Mouse (Mus musculus) gastrocnemius, postnatal 14 days (tissue): ENCODE measurements around the gene Trim66. TPM values are rescaled to one million over a fixed set of nuclear protein-coding genes. Genes with fewer than 3 reads are reported as not detected.

Experiments used
- DNase-seq: peaks from one replicate; pipeline ENCODE4 v3.0.0; 2021; ENCODE audit warnings: mixed read lengths
- intact Hi-C: fragments of 180-260 bp; cut with DNase I; formaldehyde crosslinking; loops from one replicate; pipeline ENCODE4 v1.15.1; 2025; ENCODE audit warnings: low total_unique reads
- total RNA-seq, 2 experiments: library from RNA; stranded (reverse); gene quantifications; 2 replicates each; pipeline ENCODE4 v1.2.3; 2021

Trim66 gene
- total RNA-seq, 2 experiments from 2014 or later = 0.18 to 0.20 TPM

DNA sequence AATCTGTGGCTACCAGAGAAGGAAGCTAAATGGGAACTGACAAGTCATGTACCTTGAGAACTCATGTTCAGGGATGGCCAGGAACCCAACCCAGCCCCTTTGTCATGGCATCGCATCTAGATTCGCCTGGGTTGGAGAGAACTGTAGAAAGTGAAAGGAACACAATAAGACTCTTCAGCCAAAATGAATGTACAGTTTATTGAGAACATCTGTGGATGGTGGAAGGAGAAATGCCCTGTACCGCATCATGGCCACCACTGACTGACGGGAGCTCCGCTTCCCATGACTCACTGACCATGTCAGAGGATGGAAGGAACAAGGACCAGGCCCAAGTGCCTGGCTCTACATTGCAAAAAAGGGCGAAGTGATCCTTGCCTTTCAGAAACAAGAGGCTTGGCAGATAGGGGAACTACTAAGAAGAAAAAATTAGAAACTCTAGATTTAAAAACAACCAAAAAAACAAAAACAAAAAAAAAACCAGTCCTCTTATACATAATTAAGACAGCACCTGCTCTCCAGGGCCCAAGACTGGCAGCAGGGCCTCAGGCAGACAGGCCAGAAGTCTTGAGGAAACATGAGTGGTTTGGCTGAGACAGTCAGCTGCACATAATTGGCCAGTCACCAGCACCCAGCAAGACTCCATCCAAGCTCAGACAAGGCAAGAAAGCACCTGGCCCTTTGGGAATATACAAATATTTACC is 16.0 kb upstream of the Trim66 start:
- DNase-seq = no peak
- intact Hi-C loops = no loop called here

DNA sequence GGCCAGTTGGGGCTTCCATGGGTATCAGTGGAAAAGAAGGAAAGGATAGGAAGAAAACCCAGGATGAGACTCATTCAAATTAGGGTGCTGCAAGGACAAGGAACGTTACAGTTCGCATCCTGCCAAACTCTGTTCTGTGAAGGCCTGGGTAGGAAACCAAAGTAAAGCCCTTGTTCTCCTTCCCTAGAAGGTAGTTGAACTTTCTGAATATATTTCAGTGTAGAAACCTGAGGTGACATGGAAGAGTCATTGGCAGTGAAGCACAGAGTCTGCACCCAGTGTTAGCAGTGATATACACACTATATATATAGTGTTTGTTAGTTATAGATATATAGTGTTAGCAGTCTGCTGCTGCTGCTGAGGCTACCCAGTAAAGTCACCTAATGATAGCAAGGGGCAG is 15.4 kb upstream of the Trim66 start:
- intact Hi-C loops = no loop called here
- no peak for DNase-seq

DNA sequence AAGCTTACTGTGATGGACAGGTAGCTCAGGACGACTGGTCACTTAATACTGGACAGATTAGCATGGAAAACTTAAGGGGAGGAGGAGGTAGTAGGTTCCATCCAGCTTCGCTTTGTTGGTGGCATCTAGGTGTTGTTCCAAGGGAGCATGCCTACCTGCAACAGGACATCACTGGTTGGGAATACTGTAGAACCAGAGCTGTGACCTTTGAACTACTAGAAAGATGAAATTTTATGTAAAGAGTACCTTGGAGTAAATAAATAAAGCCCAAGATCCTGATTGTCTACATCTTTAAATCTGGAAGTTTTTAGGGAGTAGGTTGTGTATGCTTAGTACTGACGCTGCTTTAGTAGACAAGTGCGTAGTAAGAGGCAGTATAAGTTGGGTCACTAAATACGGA is 14.2 kb upstream of the Trim66 start:
- no peak for DNase-seq
- intact Hi-C loops = no loop called here

DNA sequence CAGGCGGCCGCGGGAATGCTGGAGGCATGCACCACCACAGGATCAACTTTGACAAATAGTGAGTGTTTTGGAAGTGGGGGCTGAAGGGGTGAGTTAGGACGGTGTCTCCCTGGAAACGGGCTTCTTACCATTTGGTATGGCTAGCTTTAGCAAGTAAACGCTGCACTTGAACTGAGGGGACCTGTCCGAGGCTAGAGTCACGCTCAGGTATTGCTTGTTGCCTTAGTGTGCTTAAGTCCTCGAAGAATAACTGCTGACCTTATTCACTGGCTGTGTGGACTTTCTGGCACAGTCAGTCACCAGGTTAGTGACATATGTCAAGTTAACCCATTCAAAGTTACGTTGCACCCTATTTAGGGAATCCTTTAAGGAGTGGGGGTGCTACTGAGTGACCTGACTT is 12.0 kb upstream of the Trim66 start:
- DNase-seq = no peak
- intact Hi-C loops = no loop called here

DNA sequence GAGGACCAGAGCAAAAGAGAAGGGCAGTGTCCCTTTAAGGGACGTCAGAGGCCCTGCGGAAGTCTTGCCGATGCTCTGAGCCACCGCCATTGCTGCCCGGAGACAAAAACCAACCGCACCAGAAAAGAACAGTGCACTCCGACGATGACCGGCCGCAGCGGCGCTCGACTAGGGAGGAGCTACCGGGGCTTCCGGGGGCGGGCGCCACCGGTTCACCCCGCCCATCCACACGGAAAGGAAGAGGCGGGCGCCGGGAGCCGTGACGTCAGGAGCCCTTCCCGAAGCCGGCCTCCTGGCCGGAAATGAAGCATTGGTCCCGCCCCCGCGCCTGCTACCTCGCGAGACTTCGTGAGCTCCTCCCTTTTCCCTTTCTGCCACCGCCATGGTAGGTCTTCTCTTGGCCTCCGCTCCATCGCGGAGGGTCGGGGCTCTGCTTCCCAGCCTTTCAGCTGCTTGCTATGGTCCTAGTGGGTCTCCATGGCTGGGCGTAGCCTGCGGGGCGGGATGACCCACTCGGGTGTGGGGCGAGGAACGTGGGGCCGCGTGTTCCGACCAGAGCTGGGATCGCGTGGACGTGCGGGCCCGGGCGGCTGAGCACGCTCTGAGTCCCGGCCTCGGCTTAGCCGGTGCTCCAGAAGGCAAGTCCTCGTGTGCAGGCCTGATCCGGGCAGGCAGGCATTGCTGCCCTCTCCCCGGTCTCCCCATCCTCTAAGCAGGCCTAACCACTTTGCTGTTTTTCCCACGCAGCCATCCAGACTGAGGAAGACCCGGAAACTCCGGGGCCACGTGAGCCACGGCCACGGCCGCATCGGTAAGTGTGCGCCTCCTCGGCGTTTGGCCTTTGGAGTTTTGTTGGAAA is 11.1 kb upstream of the Trim66 start, which contains the start of gene Rpl27a:
Rpl27a (plus strand) TSS at position 310 of the 859 bp plus-strand sequence.
- DNase-seq = peak; percentile 99
- intact Hi-C loops = no loop called here

DNA sequence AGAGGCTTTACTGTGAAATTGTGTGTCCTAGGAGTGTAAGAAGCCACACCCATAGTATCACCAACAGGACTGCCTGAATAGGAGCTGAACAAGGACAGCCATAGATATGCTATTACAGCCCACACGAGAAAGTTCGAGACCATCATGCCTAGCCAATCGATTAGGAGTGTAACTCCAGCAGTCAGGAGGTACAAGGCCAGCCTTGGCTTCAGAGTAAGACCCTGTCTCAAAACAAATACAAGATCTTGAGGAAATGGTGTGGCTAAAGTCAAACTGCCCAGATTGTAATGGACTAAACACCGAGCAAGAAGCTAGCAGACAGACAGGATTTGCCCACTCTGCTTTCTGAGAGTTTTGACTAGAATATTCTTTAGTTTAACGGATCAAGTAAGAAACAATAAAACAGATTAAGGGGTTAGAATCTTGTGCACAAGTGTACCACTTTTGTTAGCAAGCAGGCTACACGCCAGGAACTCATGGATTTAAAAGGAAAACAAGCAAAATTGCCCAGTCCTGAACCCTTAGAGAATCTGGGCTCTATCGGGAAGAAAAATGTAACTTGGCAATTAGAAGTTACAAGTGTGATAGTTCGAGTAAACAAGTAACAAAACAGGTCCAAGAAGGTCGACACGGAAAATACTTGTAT is 10.2 kb upstream of the Trim66 start:
- intact Hi-C loops = no loop called here
- DNase-seq = no peak

DNA sequence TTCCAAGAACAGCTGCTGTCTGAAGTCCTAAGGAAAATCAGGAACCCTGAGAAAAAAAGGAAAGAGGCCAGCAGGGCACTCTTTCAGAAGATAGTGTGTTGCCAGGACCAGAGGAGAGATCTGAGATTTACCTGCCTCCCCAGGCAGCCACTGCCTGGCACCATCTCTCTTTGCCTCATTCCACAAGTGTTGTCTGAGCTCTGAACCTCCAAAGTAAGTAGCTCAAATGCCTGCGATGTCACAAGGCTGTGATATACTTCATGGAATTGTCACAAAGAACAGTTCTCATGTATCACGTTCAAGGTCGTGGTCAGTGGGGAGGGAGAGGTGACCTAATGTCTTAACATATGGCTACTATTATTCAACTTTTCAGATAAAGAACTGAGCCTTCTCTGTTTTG is 8.6 kb upstream of the Trim66 start:
- intact Hi-C loops = no loop called here
- DNase-seq = no peak

DNA sequence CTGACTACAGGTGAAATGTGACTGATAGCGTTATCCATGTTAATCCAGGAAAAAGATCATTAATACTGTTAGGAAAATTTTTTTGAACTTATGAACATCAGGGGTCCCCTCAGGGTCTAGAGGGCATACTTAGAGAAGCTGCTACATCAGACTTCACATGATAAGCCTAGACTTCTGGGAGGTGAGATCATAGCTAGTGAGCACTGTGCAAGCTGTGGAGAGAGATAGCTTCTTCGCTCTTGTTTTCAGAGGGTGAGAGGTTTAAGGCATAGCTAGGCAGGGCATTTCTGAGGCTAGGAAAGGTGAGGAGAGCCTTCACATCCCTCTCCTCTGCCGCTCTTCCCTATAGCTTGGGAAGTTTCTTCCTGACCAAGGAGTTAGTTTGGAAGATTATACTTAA is 3.9 kb upstream of the Trim66 start:
- intact Hi-C loops = no loop called here

DNA sequence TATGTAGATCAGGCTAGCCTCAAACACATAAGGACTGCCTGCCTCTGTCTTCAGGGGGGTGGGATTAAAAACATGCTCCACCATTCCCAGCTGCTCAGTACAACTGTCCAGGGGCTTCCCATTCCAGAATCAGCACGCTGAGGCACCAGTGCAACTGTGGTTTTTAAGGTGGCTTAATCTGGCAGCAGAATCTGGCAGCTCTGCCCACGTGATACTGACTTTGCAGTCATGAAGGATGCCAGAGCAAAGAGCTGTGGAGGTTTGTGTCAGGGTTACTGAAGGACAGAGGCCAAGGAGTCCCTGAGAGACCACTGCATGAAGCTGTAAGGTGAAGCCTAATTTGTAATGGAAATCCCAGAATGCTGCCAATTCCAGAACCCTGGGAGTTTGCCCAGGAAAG is 2.9 kb upstream of the Trim66 start:
- DNase-seq = no peak
- intact Hi-C loops = no loop called here

More for the DNA sequence above, 3.9 kb upstream of the Trim66 start:
- no peak for DNase-seq

DNA sequence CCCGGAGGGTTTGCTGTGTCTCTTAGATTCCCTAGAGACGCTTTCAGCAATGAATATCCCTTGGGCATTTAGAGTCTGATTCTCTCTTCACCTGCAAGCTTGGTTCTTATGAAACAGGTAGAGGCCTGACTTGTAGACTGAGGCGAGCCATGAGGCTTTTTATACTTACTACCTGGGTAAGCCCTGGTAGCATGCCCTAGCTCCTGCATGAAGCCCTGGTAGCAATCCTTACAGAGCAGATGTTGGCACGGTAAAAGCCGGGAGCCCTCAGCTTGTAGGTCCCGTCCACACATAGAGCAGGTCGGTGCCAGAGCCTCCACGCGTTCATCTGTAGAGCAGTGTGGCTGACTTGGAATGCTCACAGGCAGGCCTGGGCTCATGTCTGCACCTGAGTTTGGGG is 362 bp downstream of the Trim66 start:
- intact Hi-C loops = no loop called here
- no peak for DNase-seq

DNA sequence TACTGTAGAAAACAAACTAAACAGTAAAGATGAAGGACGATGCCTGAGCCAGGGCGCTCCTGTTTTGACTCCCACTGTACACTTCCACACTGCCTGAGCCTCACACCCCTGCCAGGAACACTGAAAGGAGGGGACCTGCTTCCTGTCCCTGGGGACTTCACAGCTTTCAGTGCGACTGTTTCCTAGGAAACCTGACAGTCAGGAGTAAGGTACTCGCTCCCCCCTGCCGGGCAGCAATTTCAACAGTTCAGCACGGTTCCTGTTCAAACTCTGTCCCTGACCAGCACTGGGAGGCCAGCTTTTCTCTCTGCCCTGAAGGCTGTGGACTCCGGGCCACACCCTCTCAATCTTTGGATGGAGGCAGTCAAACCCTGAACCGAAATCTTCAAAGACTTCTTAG is 815 bp downstream of the Trim66 start:
- DNase-seq = no peak
- intact Hi-C loops = no loop called here

DNA sequence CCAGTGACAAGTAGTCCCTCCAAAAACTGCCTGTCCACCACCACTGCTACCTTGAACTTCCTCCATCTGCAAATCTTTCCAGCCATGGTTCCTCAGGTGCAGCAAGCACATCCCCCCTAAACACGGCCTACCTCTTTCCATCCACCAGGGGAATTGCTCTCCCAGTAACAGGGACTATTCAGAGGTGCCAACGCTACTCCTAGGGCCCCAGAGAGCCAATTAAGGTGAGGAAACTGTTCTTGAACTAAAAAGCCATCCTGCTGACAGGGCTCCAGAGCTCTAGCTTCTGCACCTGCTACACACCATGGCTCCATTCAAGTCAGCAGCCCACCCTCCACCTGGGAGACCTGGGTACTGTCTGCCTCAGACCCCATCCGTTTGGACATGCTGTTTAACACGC is 10.4 kb downstream of the Trim66 start:
- intact Hi-C loops = no loop called here
- no peak for DNase-seq

DNA sequence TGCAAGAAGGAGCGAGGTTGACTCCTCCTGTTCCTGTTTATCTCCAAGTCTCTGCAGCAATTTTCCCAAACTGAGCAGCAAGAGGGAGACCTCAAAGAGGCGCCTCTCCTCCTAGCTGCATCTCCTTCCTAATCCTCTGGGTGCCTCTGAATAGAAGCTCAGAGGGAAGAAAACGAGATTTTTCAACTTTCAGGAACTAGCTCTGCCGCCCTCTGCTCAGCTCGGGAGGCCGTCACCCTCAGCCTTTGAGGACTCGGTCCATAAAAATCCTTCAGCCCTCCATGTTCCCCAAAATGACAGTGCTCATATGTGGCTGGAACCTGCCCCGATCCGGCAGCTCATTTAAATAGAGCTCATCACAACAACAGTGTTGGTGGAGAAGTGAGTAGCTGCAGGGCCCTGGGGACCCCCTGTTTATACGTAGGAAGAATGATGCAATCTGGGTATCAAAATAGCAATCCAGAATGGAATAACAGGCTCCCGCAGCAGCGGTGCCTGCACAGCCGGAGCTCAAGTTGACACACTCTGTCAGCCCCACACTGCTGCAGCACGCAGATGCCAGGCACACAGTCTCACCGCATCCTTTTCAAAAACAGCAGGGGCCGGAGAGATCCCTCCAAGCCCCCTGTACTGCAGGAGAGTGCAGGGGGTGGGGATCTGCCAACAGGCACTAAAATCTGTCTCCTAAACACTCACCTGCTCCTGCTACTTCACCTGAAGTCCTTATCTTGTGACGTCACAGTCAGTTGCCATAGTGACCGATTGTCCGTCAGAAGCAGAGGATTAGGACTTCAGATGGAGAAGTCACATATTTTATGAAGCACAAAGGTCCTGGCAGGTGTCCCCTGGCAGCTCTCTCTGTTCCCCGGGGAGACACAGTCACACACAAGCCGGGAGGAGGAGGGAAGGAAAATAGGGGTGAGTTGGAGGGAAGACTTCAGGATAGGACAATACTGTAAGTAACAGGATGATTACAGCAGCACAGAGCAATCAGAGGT is 14.3 kb downstream of the Trim66 start:
- intact Hi-C loops = no loop called here

DNA sequence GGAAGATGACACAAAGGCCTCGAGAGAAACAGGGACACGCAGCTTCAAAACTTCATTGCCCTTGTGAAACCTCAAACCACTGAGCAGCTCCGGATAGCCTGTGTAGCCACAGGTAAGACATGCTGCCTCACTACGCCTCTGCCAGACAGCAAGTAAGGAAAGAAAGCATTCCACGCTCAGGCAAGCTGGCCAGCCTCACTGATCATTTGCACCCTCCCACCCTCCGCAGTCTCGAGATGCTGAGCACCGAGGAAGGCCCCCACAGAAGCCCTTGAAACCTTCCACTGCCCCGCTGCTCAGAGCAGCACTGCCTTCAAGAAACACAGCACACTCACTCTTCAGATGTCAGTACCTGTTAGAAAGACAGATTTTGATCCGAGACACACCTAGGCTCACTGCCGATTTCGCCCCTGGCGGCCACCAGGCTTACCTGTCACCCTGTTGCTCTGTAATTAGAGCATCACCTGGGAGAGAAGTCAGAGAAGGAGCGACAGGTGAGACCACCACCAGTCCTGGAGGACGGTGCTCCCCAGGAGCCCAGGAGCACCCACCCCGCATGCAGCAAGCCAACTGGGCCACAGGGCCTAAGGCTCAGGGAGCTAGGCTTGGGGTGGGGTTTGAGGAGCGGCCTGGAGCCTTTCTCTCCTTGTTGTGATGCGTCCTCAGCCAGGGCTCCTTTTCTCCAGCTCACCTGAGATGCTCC is 15.2 kb downstream of the Trim66 start:
- DNase-seq = no peak
- intact Hi-C loops = no loop called here

More for the DNA sequence above, 14.3 kb downstream of the Trim66 start:
- no peak for DNase-seq

DNA sequence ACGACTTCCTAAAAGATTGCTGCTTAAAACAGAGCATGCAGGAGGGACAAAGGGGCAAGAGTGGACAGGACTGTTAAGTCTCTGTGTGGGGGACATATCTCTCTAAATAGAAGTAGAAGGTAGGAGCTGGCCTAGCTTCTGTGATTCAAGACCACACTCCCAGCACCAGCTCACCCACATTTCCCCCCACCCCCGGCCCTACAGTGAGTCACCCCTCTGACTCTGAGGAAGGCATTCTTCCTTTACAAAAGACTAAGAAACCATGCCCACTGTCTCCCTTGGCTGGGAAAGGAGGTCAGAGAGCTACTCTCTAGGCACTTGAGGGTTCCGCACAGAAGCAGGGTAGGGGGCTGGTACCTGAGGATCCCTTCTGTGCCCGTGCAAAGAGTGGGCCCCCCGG is 23.7 kb downstream of the Trim66 start:
- intact Hi-C loops = no loop called here
- no peak for DNase-seq

DNA sequence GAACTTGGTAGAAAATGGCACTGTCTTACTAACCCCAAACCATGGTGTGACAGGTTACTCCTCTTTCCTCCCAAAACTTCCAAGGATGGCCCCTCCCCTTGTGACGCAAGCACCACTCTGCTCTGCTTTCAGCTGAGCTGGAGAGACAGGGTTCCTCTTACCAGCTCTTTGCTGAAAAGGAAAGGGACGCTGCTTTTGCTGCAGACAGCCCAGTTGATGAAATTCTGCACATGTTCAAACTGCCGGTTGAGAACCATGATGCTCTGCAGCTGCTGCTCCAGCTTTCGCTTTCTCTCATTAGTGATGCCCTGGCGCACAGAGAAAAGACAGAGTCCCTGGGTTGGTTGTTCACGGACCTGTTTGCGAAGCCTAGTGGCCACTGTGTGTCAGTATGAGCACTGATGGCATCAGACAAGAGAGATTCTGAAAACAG is 27.2 kb downstream of the Trim66 start:
- DNase-seq = peak; percentile 20

DNA sequence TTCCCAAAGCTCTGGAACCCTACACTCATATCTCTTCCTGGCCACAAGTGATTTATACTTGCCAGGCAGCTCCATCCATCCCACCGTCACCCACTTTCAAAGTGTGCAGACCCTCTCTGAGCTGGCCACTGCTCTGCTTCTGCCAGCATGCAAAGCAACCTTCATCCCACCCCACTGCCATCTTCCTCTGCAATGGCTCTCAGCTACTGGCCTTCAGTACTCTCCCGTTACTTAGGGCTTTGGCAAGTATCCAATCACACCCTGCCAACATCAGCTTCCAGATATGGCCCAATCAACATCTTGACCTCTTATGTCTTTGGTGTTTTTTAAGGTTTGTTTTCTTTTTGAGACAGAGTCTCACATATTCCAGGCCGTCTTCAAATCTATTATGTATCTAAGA is 30.0 kb downstream of the Trim66 start:
- no peak for DNase-seq
- intact Hi-C loops = no loop called here

More for the DNA sequence above, 27.2 kb downstream of the Trim66 start:
- intact Hi-C loops = no loop called here

DNA sequence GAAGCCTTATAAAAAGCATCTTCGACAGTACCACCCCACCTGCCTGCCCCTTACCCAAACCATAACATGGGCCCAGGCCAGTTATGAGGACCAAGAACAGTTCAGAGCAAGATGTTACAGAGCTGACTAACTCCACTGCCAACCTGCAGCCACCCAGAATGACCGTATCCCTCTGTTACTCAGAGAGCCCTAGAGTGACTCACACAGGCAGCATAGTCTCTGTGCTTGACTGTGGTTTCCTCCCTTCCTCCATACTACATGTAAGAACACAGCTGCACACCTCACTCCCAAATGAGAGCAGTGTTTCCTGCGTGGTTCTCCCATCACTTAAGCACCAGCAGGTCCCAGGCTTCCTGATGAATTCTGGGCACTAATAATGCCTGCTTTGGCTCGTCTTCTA is 37.2 kb downstream of the Trim66 start:
- DNase-seq = no peak
- intact Hi-C loops = no loop called here

DNA sequence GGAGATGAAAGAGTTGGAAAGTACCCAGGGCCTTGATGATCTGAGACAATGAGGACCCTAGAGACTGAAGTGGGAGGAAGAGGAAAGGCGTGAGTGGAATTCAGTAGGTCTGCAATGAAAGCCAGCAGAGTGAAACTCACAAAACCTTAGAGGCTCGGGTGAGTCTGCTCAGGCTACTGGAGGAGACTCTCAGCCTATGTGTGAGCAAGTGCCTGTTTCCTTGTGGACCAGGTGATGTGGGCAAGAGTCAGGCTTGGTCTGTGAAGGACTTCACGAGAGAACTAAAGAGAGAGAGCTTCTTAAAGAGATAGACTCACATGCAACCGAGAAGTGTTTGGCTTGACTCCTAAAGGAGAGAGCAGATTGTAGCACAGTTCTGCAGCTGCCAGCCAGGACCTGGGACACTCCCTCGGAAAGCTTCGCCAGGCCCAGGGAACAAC is 39.7 kb downstream of the Trim66 start:
- intact Hi-C loops = no loop called here
- peak; percentile 23 for DNase-seq
